Mouse (Mus musculus) spleen, adult 12 weeks (tissue): ENCODE results near the gene Bst2.
A peak's percentile ranks its signal among the peaks of the same experiment; 100 is the strongest.
"Not testable (repeated sequence)": the region's sequence is repeated elsewhere in the genome, so short reads cannot be mapped to it uniquely, and the experiment has no call there.

ENCODE experiments used
- DNase-seq: peaks from one replicate; pipeline ENCODE4 v3.0.0; 2022; ENCODE audit warnings: low spot score

The Bst2 gene

GRCm38 (mm10) chr8:71558958-71559690 is 21.9 kb upstream of the Bst2 start:
- peak; percentile 40 for DNase-seq

DNA sequence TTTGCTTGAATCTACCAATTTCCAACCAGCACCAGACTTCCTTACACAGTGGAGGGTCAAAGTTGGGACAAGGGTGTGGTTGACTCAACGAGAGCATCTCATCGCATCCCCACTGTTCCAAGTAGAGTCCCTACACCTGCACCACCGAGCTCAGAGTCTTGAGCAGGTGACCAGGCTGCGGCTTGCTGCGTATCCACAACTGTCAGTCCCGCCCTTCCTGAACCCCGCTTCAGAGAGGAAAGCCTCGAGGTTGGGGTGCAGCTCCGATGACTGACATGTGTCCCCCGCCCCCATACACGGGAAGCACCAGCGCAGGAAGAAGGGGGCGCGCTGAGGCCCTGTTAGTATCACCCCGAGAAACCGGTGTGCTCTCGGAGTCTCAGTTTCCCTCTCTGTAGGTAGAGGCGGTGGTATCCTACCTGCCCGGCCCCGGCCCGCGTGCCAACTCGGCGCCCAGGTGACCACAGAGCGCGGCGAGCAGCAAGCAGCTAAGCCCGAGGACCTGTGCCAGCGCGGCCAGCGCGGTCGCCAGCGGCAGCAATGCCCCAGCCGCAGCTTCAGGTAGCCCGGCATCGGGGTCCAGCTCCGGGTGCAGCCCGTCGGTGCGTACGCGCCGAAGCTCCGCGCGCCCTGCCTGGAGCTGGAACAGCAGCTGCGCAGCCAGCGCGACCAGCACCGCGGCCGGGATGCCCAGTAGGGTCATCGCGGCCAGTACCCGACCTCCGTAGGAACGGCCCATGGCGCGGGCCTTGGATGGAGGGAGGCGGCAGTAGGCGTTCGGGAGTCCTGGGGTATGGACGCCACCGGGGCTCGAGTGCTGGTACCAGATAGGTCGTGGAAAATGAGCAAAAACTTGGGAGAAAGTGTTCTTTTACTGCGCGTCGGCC is 21.1 kb upstream of the Bst2 start, which contains the start of gene Tmem221:
Gene Tmem221, minus strand, starts transcription at position 801 of the 887 bp plus-strand sequence.
- no peak for DNase-seq

DNA sequence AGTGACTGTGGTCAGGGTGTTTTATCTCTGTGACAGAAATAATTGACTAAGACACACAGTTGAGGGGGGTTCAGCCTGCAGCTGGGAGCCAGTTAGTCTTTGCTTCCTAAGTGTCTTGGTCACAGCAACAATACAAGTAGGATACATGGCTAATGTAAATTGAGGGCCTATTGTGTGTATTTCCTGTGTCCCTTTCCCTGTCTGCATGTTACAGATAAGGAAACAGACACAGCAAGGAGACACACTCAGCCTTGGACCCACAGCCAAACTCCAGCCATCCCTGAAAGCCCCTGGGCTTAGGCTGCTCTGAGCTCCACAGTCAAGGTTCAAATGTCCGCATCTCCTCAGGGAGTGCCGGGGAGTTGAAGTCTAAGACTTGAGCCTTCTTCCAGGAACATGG is 17.4 kb upstream of the Bst2 start:
- DNase-seq = no peak

DNA sequence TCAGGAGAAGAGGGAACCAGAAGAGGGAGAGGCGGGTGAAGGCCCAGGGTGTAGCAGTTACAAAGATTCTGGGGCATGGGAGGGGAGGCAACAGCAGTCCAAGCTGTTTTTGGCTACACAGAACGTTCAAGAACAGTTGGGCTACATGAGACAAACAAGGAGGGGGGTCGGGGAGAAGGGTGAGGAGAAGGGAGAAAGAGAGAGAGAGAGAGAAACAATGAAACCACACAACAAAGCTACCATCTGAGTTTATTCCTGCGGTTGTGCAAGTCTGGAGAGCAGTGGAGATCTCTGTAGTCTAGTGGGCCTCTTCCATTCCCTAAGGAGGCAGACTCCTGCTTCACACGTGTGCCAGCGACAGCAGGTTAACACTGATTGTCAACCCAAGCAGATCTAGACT is 16.7 kb upstream of the Bst2 start:
- DNase-seq = no peak

- DNase-seq = no peak
These were observed 15.5 kb upstream of the Bst2 start for GRCm38 (mm10) chr8:71552770-71553169.

- no peak for DNase-seq
These were observed 13.5 kb upstream of the Bst2 start for GRCm38 (mm10) chr8:71550754-71551153.

- DNase-seq = no peak
These were observed 10.3 kb upstream of the Bst2 start for GRCm38 (mm10) chr8:71547590-71547989.

- DNase-seq = no peak
These were observed 7.8 kb upstream of the Bst2 start for GRCm38 (mm10) chr8:71545053-71545452.

GRCm38 (mm10) chr8:71543755-71544154 is 6.5 kb upstream of the Bst2 start:
- no peak for DNase-seq

- DNase-seq = peak; percentile 86
These were observed 5.5 kb upstream of the Bst2 start, which contains the start of gene Mvb12a for GRCm38 (mm10) chr8:71542632-71543343. Mvb12a (plus strand) TSS chr8:71542922.

DNA sequence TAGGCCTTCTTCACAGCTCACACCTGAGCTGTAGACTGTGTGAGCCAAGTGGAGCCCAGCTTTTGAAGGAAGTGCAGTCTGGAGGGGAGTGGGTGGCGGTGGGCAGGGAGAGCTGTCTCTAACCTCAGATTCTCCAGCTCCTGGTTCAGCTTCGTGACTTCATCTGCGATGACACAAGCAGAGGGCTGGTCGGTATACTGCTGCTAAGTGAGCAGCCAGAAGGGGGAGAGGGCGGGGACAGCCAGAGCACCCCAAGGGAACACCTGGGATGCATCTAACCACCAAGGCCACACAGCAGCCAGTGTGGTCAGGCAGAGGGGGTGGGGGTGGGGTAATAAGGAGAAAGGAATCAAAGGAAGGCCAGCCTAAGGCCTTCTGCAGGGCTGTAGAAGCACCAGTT is 1.6 kb downstream of the Bst2 start:
- DNase-seq = no peak

- no peak for DNase-seq
These were observed 2.9 kb downstream of the Bst2 start for GRCm38 (mm10) chr8:71534263-71534810.

GRCm38 (mm10) chr8:71530735-71531467 is 6.4 kb downstream of the Bst2 start:
- not testable (repeated sequence) for DNase-seq

DNA sequence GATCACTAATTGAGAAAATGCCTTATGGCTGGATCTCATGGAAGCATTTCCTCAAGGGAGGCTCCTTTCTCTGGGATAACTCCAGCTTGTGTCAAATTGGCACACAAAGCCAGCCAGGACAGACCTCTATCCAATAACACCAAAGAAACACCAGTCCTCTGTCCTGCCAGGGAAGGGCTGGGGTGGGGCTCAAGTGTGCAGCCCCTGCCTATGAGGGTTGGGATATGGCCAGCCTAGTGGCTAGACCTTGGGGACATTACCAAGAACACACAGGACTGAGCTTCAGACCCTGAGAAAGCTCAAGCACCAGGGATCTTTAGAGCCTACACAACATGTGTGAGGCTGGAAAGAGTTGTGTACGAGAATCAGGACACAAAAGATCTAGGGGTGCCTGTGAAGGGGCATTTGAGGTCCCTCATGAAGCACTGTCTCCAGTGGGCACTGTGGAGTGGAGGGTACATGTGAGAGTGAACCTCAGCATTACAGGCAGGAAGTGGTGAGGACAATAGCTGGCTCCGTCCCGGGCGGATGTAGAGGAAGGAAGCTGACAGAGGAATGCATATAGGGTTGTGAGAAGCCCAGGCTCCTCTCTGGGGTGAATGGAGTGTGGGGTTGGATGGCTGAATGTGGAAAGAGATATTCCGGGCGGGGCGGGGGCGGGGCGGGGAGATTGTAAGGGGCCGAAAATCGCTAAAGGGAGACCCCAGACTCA is 8.7 kb downstream of the Bst2 start:
- no peak for DNase-seq

DNA sequence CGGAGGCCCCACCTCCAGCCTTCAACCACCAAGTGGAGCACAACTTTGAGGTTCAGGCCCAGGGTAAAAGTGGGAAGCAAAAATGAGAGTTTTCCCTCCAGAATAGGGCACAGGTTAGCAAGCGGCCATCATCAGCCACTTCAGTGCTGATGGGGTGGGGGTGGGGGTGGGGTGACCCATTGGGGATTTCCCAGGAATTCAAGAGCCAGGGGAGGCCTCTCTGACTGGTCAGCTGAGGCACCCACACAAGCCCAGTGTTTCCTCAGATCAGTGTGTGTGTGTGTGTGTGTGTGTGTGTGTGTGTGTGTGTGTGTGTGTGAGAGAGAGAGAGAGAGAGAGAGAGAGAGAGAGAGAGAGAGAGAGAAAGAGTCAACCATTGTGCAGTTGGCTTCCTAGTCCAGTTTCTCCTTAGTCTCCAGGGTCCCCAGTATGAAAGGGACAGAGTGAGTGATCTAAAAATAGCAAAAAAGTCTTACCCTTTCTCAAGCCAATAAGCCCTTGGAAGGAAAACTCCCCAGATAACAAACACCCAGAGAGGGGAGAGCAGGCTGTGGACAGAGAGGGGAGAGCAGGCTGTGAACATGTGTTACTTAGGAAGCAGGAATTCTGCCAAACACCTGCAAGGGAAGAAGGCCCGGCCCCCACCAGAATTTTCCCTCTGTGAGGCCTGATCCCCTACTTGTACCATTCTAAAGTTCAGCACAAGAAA is 9.9 kb downstream of the Bst2 start:
- DNase-seq = no peak

DNA sequence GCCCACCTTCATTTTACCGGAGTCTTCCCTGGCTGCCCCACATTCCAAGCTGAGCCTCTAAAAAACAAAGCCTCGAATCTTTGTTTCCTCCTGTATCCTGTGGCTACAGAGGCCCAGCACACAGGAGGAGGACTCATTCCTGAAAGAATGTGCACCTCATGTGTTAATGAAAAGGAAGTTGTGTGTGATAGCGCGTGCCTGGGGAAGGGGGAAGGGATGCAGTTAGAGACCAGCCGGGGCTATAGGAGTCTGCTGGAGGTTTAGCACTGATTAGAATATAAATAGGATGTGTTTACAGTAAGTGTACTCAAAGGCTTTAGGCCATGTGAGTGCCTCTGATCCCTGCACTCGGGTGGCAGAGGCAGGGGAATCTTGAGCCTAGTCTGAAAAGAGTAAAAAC is 11.0 kb downstream of the Bst2 start:
- DNase-seq = no peak

- DNase-seq = no peak
These were observed 11.8 kb downstream of the Bst2 start, which contains the start of gene Ccdc194 for GRCm38 (mm10) chr8:71525226-71526050. Ccdc194 (minus strand) TSS chr8:71525711.

GRCm38 (mm10) chr8:71521634-71522033 is 15.6 kb downstream of the Bst2 start:
- DNase-seq = peak; percentile 80
